In the genomic region with DNA sequence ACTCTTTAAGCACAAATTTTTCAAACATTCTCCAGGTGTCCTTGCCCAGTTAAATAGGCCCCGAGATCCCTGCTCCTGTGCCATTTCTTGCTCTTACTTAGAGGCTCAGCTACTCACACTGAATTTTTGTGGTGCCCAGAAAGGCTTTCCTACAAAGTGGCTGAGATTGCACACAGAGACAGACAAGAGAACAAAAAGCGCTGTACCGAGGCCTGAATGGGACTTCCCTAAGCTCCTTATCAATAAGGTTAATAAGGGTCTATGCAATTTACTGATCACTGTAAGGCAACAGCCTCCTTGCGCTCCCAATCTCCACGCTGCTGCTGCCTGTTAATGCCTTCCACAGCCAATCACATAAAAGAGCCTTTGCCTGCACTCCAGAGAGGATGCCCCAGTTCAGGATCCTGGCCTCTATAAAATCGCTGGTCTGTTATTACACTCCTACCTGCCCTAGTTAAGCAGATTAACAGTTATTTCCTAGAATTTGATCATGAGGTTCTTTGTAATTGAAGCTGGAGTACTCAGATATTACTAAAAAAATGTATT, we compare ENCODE assay signal across 17 mouse cellular contexts.
DNase-seq lines count a peak whose midpoint lies in the region; ATAC-seq and TF ChIP-seq lines count a peak whose summit lies in the region.
"Had no signal": no experiment of that assay in that cellular context is flagged by ENCODE, and none has a peak within 500 bp of the region (broad histone marks: within the 10 kb centered on the region; RNA-seq: fewer than 3 reads in every experiment).

No protein-coding gene starts in this region.

- TF ChIP-seq POLR2A in brain, embryonic 14.5 days (IDR thresholded peaks at IDR 0.05; ENCODE audit: borderline replicate concordance, extremely low read depth, insufficient read depth, insufficient read length, poor library complexity, severe bottlenecking) = no peak

- no peak for TF ChIP-seq CTCF in brain, embryonic 14.5 days (IDR thresholded peaks at IDR 0.05; ENCODE audit: borderline replicate concordance, extremely low read depth, insufficient read depth, insufficient read length)

- peaks cover 30% of the 10 kb centered on the region for H3K4me1 ChIP-seq in hindbrain, embryonic 10.5 days (replicated peaks)
- 0 out of 2 replicates have a peak, but pooled peaks cover 3% of the 10 kb centered on the region for H3K4me1 ChIP-seq in hindbrain, embryonic 13.5 days (replicated peaks)
- H3K4me1 ChIP-seq in forebrain, embryonic 12.5 days = peaks cover 19% of the 10 kb centered on the region
- peaks cover 19% of the 10 kb centered on the region for H3K4me1 ChIP-seq in midbrain, embryonic 11.5 days (ENCODE audit: control insufficient read depth, insufficient read depth, low read length)
- H3K4me1 ChIP-seq in kidney, embryonic 15.5 days = no peaks in the 10 kb centered on the region
- H3K4me1 ChIP-seq: heart, embryonic 13.5 days; liver, embryonic 13.5 days had no signal

- no peak overlapping the region for H3K4me2 ChIP-seq in hindbrain, embryonic 13.5 days
- no peak overlapping the region for H3K4me2 ChIP-seq in forebrain, embryonic 12.5 days
- no peak overlapping the region; the same call in 1 of the 2 replicates for H3K4me2 ChIP-seq in midbrain, embryonic 11.5 days
- no peak overlapping the region for H3K4me2 ChIP-seq in kidney, embryonic 15.5 days
- H3K4me2 ChIP-seq: heart, embryonic 13.5 days; liver, embryonic 13.5 days had no signal

- H3K27ac ChIP-seq in hindbrain, embryonic 10.5 days = peak overlapping the region; percentile 47; the same call in 1 of the 2 replicates
- no peak overlapping the region for H3K27ac ChIP-seq in hindbrain, embryonic 13.5 days
- no peak overlapping the region for H3K27ac ChIP-seq in forebrain, embryonic 12.5 days
- H3K27ac ChIP-seq in midbrain, embryonic 11.5 days (ENCODE audit: low read depth, low read length) = no peak overlapping the region
- no peak overlapping the region for H3K27ac ChIP-seq in kidney, embryonic 15.5 days
- H3K27ac ChIP-seq: heart, embryonic 13.5 days; liver, embryonic 13.5 days had no signal

- H3K9me3 ChIP-seq in hindbrain, embryonic 10.5 days = no peaks in the 10 kb centered on the region
- H3K9me3 ChIP-seq in hindbrain, embryonic 13.5 days = no peaks in the 10 kb centered on the region
- H3K9me3 ChIP-seq in forebrain, embryonic 12.5 days = no peaks in the 10 kb centered on the region
- no peaks in the 10 kb centered on the region for H3K9me3 ChIP-seq in midbrain, embryonic 11.5 days (ENCODE audit: control insufficient read depth, low read length)
- no peaks in the 10 kb centered on the region for H3K9me3 ChIP-seq in kidney, embryonic 15.5 days (replicated peaks)
- H3K9me3 ChIP-seq: heart, embryonic 13.5 days; liver, embryonic 13.5 days had no signal

- 55% methylated on average over 6 of the region's 6 CpGs for WGBS in hindbrain, embryonic 10.5 days
- 42% methylated on average over 6 of the region's 6 CpGs for WGBS in hindbrain, embryonic 13.5 days
- 4% methylated on average over 6 of the region's 6 CpGs for WGBS in forebrain, embryonic 12.5 days
- 13% methylated on average over 6 of the region's 6 CpGs for WGBS in midbrain, embryonic 11.5 days
- WGBS in kidney, embryonic 15.5 days = 64% methylated on average over 6 of the region's 6 CpGs

- no peaks in the 10 kb centered on the region for H3K27me3 ChIP-seq in hindbrain, embryonic 10.5 days (ENCODE audit: insufficient read depth, poor library complexity, severe bottlenecking)
- H3K27me3 ChIP-seq in hindbrain, embryonic 13.5 days = no peaks in the 10 kb centered on the region
- H3K27me3 ChIP-seq in forebrain, embryonic 12.5 days = peaks cover 15% of the 10 kb centered on the region
- no peaks in the 10 kb centered on the region for H3K27me3 ChIP-seq in midbrain, embryonic 11.5 days (ENCODE audit: control insufficient read depth, insufficient read depth, low read length)
- H3K27me3 ChIP-seq in kidney, embryonic 15.5 days = no peaks in the 10 kb centered on the region
- H3K27me3 ChIP-seq: heart, embryonic 13.5 days; liver, embryonic 13.5 days had no signal

- DNase-seq in hindbrain, embryonic 10.5 days (ENCODE audit: low spot score) = no peak
- peak; percentile 58 for DNase-seq in brain, embryonic 14.5 days (ENCODE audit: low read depth)
- no peak for DNase-seq in midbrain, embryonic 11.5 days (ENCODE audit: low spot score, missing footprints)
- DNase-seq in cerebellum, postnatal 14 days = no peak
- no peak for DNase-seq in layer of hippocampus, postnatal 10 days (ENCODE audit: low spot score in 2 of 2)
- DNase-seq: cerebellum, postnatal 36 days; kidney, postnatal 10 days; layer of hippocampus, adult 9-11 months; liver, embryonic 13.5 days; lung, postnatal 4 days; right cerebral cortex, postnatal 4 days had no signal

- no peak overlapping the region for H3K4me3 ChIP-seq in hindbrain, embryonic 10.5 days
- no peak overlapping the region for H3K4me3 ChIP-seq in hindbrain, embryonic 13.5 days
- no peak overlapping the region for H3K4me3 ChIP-seq in forebrain, embryonic 12.5 days (replicated peaks)
- no peak overlapping the region for H3K4me3 ChIP-seq in midbrain, embryonic 11.5 days (ENCODE audit: low read depth, low read length)
- no peak overlapping the region for H3K4me3 ChIP-seq in kidney, embryonic 15.5 days (replicated peaks)
- H3K4me3 ChIP-seq: heart, embryonic 13.5 days; liver, embryonic 13.5 days had no signal

- no peak overlapping the region for H3K9ac ChIP-seq in hindbrain, embryonic 13.5 days
- H3K9ac ChIP-seq in forebrain, embryonic 12.5 days = no peak overlapping the region
- no peak overlapping the region for H3K9ac ChIP-seq in midbrain, embryonic 11.5 days (ENCODE audit: low read length)
- no peak overlapping the region for H3K9ac ChIP-seq in kidney, embryonic 15.5 days
- H3K9ac ChIP-seq: heart, embryonic 13.5 days; liver, embryonic 13.5 days had no signal

- H3K36me3 ChIP-seq in hindbrain, embryonic 10.5 days = no peaks in the 10 kb centered on the region
- H3K36me3 ChIP-seq in hindbrain, embryonic 13.5 days = no peaks in the 10 kb centered on the region
- H3K36me3 ChIP-seq in forebrain, embryonic 12.5 days (replicated peaks) = no peaks in the 10 kb centered on the region
- no peaks in the 10 kb centered on the region for H3K36me3 ChIP-seq in midbrain, embryonic 11.5 days (ENCODE audit: control insufficient read depth, insufficient read depth, low read length)
- H3K36me3 ChIP-seq in kidney, embryonic 15.5 days = no peaks in the 10 kb centered on the region
- H3K36me3 ChIP-seq: heart, embryonic 13.5 days; liver, embryonic 13.5 days had no signal

- ATAC-seq in hindbrain, embryonic 13.5 days (ENCODE audit: low FRiP score) = no peak
- peak; percentile 53; the same call in 1 of the 2 replicates for ATAC-seq in forebrain, embryonic 12.5 days (ENCODE audit: low FRiP score)
- ATAC-seq in midbrain, embryonic 11.5 days (ENCODE audit: low FRiP score) = peak; percentile 70
- ATAC-seq in kidney, embryonic 15.5 days (replicated peaks; ENCODE audit: low FRiP score) = no peak
- ATAC-seq: activated CD4-positive, CD25-positive, alpha-beta regulatory T cell, adult 4 months; intestine, postnatal 0 days had no signal

Comparison
In these comparisons a context has a peak if more than half of its experiments do, and no peak if none do; other contexts are left out.
1. ATAC-seq: peak in forebrain, embryonic 12.5 days (single experiment) and midbrain, embryonic 11.5 days (single experiment); none in hindbrain, embryonic 13.5 days (single experiment) and kidney, embryonic 15.5 days (single experiment).